Mouse (Mus musculus) heart, embryonic 11.5 days (tissue): Measurements from ENCODE around the gene Syne1. TPM values are rescaled to one million over a fixed set of nuclear protein-coding genes. Genes with fewer than 3 reads are reported as not detected.

ENCODE experiments used
- ATAC-seq: fragments of 200-750 bp; cut with Nextera tagmentation; replicated peaks from 2 replicates; pipeline ENCODE4 v1.8.0; 2017; ENCODE audit warnings: moderate library complexity; ENCODE audit not compliant: insufficient number of reproducible peaks, low FRiP score, low TSS enrichment
- H3K27ac ChIP-seq: fragments of 300-500 bp; sonication (generic); 2 replicates; pipeline ENCODE4 v1.5.1; 2014; ENCODE audit warnings: mild to moderate bottlenecking, low read depth, low read length
- H3K27me3 ChIP-seq: fragments of 300-500 bp; sonication (generic); 2 replicates; pipeline ENCODE4 v1.6.1; 2014; ENCODE audit warnings: mild to moderate bottlenecking, low read length, mixed read lengths; ENCODE audit not compliant: control insufficient read depth, insufficient read depth
- H3K36me3 ChIP-seq: fragments of 300-500 bp; sonication (generic); 2 replicates; pipeline ENCODE4 v1.6.1; 2014; ENCODE audit warnings: mild to moderate bottlenecking, low read length, moderate library complexity, mixed read lengths; ENCODE audit not compliant: control insufficient read depth, insufficient read depth
- H3K4me1 ChIP-seq: fragments of 300-500 bp; sonication (generic); 2 replicates; pipeline ENCODE4 v1.6.1; 2014; ENCODE audit warnings: low read length; ENCODE audit not compliant: control insufficient read depth, insufficient read depth
- H3K4me2 ChIP-seq: fragments of 300-500 bp; sonication (generic); 2 replicates; pipeline ENCODE4 v1.6.1; 2014; ENCODE audit warnings: mild to moderate bottlenecking, moderate library complexity
- H3K4me3 ChIP-seq: fragments of 300-500 bp; sonication (generic); 2 replicates; pipeline ENCODE4 v1.5.1; 2014; ENCODE audit warnings: low read depth, low read length
- H3K9ac ChIP-seq: fragments of 300-500 bp; sonication (generic); 2 replicates; pipeline ENCODE4 v1.6.1; 2014; ENCODE audit warnings: mild to moderate bottlenecking, low read depth, low read length, moderate library complexity
- H3K9me3 ChIP-seq: fragments of 300-500 bp; sonication (generic); replicated peaks from 2 replicates; pipeline ENCODE4 v1.6.1; 2016; ENCODE audit warnings: low read length; ENCODE audit not compliant: control insufficient read depth
- WGBS: fragments of 180-500 bp; shearing (Covaris S2); extraction: QIAGEN DNeasy Blood & Tissue Kit; methylation state at CpG from one replicate; pipeline ENCODE4 v1.1.7; 2014; ENCODE audit not compliant: insufficient replicate concordance; 5-methylcytosine and 5-hydroxymethylcytosine counted together
- polyA plus RNA-seq: library from polyadenylated mRNA; unstranded; fragments of >200 nt; fragmentation: Nextera tagmentation; extraction: Ambion mirVana; gene quantifications from 2 replicates; pipeline ENCODE4 v1.2.1, GENCODE M21; 2014

Syne1 gene
- polyA plus RNA-seq, 1 experiment from 2014 or later: 18.2 TPM

DNA sequence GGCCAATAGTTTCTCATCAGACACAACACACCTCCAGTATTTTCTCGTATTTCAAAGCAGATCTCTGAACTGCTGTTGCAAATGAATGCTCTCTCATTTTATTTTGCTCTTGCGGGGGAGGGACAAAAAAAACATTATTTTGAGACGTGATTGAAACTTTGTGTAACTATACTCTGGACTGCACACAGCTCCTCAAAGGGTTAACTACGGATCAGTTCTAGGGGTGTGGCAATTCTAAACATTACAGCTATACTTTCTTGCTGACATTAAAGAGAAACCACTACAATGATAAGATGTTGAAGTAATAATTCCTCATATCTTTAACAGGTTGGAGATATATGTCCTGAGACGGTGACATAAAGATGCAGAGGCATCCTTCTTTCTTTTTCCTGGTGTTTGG, 356.0 kb downstream of the Syne1 start:
- H3K9ac ChIP-seq: no peak overlapping the region
- no peak overlapping the region for H3K4me3 ChIP-seq
- no peaks in the 10 kb centered on the region for H3K36me3 ChIP-seq
- H3K9me3 ChIP-seq: no peaks in the 10 kb centered on the region
- no peaks in the 10 kb centered on the region for H3K27me3 ChIP-seq
- ATAC-seq: no peak
- H3K4me1 ChIP-seq: no peaks in the 10 kb centered on the region
- WGBS: 66% methylated on average over 5 of the region's 5 CpGs
- H3K4me2 ChIP-seq: peak overlapping the region; percentile 75; the same call in 1 of the 2 replicates
- no peak overlapping the region for H3K27ac ChIP-seq

DNA sequence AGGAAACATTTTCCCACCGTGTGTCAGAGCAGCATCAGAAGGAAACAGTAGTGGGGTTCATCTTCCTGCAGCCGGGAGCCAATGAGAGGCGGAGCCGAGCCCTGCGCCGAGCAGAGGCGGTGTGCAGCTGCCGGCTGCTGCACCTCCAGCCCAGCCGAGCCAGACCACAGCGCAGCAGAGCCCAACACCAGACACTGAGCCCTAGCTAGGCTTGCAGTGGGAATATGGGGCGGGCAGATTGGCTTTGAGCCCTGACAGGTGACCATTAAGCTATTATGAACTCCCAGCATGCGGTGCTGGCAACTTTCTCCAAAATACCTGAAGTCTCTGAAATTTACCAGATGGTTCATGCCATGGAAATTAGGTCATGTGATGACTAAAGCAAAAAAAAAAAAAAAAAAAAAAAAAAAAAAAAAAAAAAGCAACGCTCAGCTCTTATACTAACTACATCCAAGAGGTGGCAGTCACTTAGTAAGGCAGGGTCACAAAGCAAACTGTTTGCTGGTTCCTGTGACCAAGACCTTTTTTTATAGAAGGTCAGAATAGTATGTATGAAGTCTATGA, 356.5 kb downstream of the Syne1 start:
- H3K4me3 ChIP-seq: peak overlapping the region; percentile 45
- no peaks in the 10 kb centered on the region for H3K9me3 ChIP-seq
- peak overlapping the region; percentile 69 for H3K9ac ChIP-seq
- no peaks in the 10 kb centered on the region for H3K4me1 ChIP-seq
- peak overlapping the region; percentile 75 for H3K4me2 ChIP-seq
- peak overlapping the region; percentile 83 for H3K27ac ChIP-seq
- no peaks in the 10 kb centered on the region for H3K27me3 ChIP-seq
- peak; percentile 91 for ATAC-seq
- no peaks in the 10 kb centered on the region for H3K36me3 ChIP-seq
- WGBS: 0% methylated on average over 13 of the region's 13 CpGs

DNA sequence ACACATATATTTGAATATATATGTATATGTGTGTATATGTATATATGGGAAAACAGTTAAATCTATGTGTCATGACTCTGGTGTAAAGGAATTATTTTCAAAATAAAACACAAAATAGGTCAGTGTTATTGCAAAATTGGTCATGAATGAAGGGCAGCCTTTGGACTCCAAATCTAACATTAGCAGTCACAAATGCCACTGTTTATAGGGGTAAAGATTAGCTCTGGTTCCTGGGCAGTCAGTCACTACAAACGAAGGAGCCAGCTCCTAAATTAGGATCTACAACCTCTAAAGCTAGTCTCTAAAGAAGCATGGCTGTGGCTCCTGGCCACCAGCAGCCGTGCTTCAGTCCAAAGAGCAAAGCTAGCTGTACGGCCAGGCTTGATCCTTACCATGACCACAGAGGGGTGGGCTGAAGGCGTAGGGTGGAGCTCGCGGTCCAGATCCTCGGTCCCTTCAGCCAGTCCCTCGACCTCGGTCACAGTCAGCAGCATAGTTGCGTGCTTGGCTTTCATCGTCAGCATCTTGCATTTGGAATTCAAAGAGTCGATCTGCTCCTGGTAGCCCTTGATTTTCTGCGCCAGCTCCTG, 357.1 kb downstream of the Syne1 start:
- Histone ChIP-seq H3K9ac (peak overlapping the region; percentile 69), H3K27me3 (no peaks in the 10 kb centered on the region), H3K36me3 (peaks cover 5% of the 10 kb centered on the region), H3K4me1 (no peaks in the 10 kb centered on the region), H3K4me3 (peak overlapping the region; percentile 45), H3K4me2 (peak overlapping the region; percentile 75), H3K9me3 (no peaks in the 10 kb centered on the region), H3K27ac (peak overlapping the region; percentile 83)
- peak; percentile 84 for ATAC-seq
- WGBS: 1% methylated on average over 13 of the region's 13 CpGs

DNA sequence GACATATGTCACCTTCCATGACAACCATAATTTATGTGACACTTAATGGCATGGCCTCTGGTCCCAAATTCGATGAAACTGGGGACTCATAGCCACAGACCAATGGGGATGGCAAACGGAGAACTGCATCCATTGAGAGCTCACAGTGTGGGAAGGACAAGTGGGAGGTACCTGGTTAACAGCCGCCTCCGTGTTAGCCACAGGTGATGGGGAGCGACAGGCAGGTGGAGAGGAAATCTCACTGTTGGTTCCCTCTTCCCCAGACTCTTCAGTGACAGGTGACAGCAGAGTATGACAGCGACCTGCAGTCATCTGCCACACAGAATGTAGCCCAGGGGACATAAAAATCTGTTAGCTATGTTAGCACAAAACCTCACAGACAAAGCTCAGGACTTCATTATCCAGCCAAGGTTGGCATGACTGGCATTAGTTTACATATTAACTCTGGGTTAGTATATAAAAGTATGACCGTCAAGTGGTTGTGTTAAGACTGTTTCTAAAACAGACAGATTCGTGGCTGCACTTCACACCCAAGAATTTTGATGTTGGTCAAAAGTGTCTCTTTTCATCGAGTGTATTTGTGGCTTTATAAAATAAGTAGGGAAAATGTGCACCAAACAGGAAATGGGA, 358.3 kb downstream of the Syne1 start:
- Histone ChIP-seq H3K4me1 (no peaks in the 10 kb centered on the region), H3K9ac (no peak overlapping the region), H3K27ac (no peak overlapping the region), H3K36me3 (peaks cover 6% of the 10 kb centered on the region), H3K4me2 (no peak overlapping the region), H3K27me3 (no peaks in the 10 kb centered on the region), H3K9me3 (no peaks in the 10 kb centered on the region), H3K4me3 (no peak overlapping the region)
- WGBS: 78% methylated on average over 9 of the region's 9 CpGs
- ATAC-seq: no peak

DNA sequence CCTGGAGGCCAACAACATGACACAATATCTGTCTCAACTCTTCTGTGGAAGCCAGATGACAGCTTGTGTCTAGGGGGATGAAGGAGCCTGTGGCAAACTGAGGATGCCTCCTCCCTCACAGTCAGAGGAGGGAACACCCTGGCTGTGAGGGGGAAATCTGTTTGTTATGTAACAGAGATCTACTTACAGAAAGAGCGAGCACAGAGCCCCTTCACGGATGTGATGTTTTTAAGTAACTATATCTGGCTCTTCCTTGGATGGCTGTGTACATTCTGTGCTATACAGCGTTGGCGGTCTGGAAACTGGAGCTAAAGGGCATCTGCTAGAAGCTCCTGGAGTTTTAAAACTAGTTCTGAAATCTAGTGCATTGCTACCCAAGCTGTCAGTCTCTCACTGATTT, 360.5 kb downstream of the Syne1 start:
- peaks cover under 1% of the 10 kb centered on the region for H3K4me1 ChIP-seq
- H3K27me3 ChIP-seq: no peaks in the 10 kb centered on the region
- H3K27ac ChIP-seq: no peak overlapping the region
- H3K4me2 ChIP-seq: no peak overlapping the region
- H3K36me3 ChIP-seq: peaks cover 6% of the 10 kb centered on the region
- 82% methylated on average over 4 of the region's 4 CpGs for WGBS
- H3K9me3 ChIP-seq: no peaks in the 10 kb centered on the region
- ATAC-seq: no peak
- no peak overlapping the region for H3K4me3 ChIP-seq
- H3K9ac ChIP-seq: no peak overlapping the region

DNA sequence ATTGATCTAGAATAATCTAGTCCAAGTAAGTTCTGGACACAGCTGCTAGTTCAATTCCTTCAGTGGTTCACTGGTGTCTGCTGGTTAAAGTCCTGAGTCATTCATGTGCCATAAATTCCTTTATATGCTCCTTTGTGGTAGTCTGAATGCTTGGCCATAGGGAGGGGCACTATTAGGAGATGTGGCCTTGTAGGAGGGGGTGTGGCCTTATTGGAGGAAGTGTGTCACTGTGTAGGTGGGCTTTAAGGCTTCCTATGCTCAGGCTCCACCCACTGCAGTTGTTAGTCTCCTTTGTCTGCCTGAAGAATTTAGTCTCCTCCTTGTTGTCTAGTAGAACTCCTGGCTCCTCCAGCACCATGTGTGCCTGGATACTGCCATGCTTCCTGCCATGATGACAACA, 362.4 kb downstream of the Syne1 start:
- H3K27ac ChIP-seq: no peak overlapping the region
- H3K9me3 ChIP-seq: no peaks in the 10 kb centered on the region
- H3K9ac ChIP-seq: no peak overlapping the region
- H3K4me1 ChIP-seq: peaks cover 8% of the 10 kb centered on the region
- H3K4me3 ChIP-seq: no peak overlapping the region
- no peak for ATAC-seq
- H3K36me3 ChIP-seq: peaks cover 6% of the 10 kb centered on the region
- no peak overlapping the region for H3K4me2 ChIP-seq
- no peaks in the 10 kb centered on the region for H3K27me3 ChIP-seq

DNA sequence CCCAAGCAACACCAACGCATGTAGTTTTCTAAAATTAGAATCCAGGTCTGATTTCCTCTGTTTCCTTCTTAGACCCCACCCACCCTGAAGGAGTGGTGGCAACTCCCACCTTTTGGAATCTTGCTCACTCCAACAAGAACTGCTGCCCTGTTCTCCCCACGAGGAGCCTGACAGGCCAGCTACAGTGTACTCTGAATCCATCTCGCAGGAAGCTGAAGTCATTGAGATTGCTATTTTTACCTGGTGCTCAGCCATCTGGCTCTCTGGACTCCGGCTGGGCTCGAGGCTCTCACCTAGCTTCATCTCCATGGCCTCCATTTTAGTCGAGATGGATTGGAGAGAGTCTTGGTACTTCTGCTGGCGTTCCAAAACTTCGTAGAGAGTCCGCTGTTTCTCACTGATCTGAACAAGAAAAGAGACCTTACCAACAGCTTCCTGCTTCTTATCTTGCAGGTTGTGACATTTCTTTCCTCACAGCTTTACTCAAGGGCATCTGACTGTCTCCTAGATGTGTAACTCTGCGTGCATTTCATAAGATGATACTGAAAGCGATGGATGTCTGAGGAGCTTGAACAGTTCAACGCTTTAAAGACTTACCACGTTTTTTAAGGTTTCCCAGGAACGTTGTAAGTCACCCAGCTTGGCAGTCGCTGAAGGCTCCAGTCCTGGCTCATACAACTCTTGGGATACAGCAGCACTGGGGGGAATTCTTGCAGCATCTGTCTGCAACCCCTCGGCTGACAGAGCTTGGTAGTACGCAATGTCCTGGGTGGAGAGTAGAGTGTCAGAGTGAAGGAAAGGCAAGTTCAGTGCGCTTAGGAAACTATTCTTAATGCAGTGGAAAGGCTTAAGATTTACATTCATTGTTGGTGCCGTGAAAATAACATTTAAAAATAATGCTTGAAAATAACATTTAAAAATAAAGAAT, 365.9 kb downstream of the Syne1 start:
- Histone ChIP-seq H3K27me3 (no peaks in the 10 kb centered on the region), H3K4me1 (peaks cover 8% of the 10 kb centered on the region), H3K27ac (peak overlapping the region; percentile 75), H3K9ac (no peak overlapping the region), H3K36me3 (peaks cover 6% of the 10 kb centered on the region), H3K4me3 (no peak overlapping the region), H3K9me3 (no peaks in the 10 kb centered on the region), H3K4me2 (peak overlapping the region; percentile 19)
- ATAC-seq: no peak; the same call in 1 of the 2 replicates
- 47% methylated on average over 19 of the region's 19 CpGs for WGBS

DNA sequence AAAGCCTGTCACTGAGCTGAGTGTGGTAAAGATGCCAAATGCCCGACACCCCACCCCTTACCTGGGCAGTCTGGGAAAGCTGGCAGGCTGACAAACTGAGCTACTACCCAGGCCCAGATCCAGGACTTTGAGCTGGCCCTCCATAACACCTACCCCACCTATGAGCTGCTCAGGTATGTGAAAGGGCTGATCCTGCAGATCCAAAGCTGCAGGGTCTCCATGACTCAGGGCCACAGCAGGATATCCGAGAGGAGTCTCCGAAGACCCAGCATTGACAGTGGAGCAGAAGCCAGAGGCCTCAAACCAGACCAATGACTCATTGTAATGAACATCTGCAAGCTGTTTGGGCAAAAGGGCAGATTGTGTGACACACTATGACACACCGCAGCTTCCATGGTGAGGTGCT, 369.5 kb downstream of the Syne1 start:
- H3K36me3 ChIP-seq: no peaks in the 10 kb centered on the region
- H3K27ac ChIP-seq: no peak overlapping the region
- H3K4me2 ChIP-seq: no peak overlapping the region
- no peak for ATAC-seq
- no peak overlapping the region for H3K9ac ChIP-seq
- H3K4me1 ChIP-seq: peaks cover 8% of the 10 kb centered on the region
- no peaks in the 10 kb centered on the region for H3K9me3 ChIP-seq
- no peak overlapping the region for H3K4me3 ChIP-seq
- no peaks in the 10 kb centered on the region for H3K27me3 ChIP-seq
- 77% methylated on average over 4 of the region's 4 CpGs for WGBS
